Mouse (Mus musculus) olfactory bulb, adult 2 months (tissue): ENCODE measurements around the gene Dppa3.

Source experiments
- CTCF ChIP-seq: fragments of 200-500 bp; IDR thresholded peaks from 2 replicates; pipeline ENCODE4 v1.5.1; 2012; ENCODE audit warnings: low read depth, mild to moderate bottlenecking, low read length, moderate library complexity; ENCODE audit not compliant: insufficient read depth
- POLR2A ChIP-seq: fragments of 200-500 bp; IDR thresholded peaks from 2 replicates; pipeline ENCODE4 v1.6.1; 2012; ENCODE audit warnings: mild to moderate bottlenecking, low read depth, low read length, moderate library complexity; ENCODE audit not compliant: insufficient read depth

- TF ChIP-seq CTCF (no peak), POLR2A (no peak)
Observed at GRCm38 (mm10) chr6:122604260-122604659, 21.9 kb upstream of the Dppa3 start.
